Mouse (Mus musculus) myocyte (in vitro differentiated cells): ENCODE data around the gene Bcas3. TPM values are rescaled to one million over a fixed set of nuclear protein-coding genes. Genes with fewer than 3 reads are reported as not detected.

Experiments
- H3K27me3 ChIP-seq: one replicate; pipeline ENCODE4 v1.6.1; 2011; ENCODE audit not compliant: control insufficient read depth, insufficient read depth, insufficient read length
- H3K36me3 ChIP-seq: one replicate; pipeline ENCODE4 v1.6.1; 2011; ENCODE audit not compliant: control insufficient read depth, insufficient read depth
- H3K4me2 ChIP-seq: one replicate; pipeline ENCODE4 v1.6.1; 2011; ENCODE audit warnings: low read depth, control low read depth
- H3K4me3 ChIP-seq: one replicate; pipeline ENCODE4 v1.5.1; 2011; ENCODE audit warnings: mild to moderate bottlenecking, control low read depth, moderate library complexity
- H3K79me2 ChIP-seq: one replicate; pipeline ENCODE4 v1.6.1; 2011; ENCODE audit not compliant: control insufficient read depth, insufficient read depth
- H3ac ChIP-seq: one replicate; pipeline ENCODE4 v1.6.1; 2011; ENCODE audit not compliant: control insufficient read depth, insufficient read length
- CEBPB ChIP-seq: IDR thresholded peaks from 2 replicates; pipeline ENCODE4 v1.6.1; 2011; ENCODE audit warnings: mild to moderate bottlenecking, moderate library complexity; ENCODE audit not compliant: poor library complexity, insufficient read depth, severe bottlenecking
- E2F4 ChIP-seq: IDR thresholded peaks from one replicate; pipeline ENCODE4 v1.6.1; 2011; ENCODE audit warnings: mild to moderate bottlenecking, control low read depth, moderate library complexity; ENCODE audit not compliant: insufficient read depth
- MAX ChIP-seq: IDR thresholded peaks from one replicate; pipeline ENCODE4 v1.6.1; 2011; ENCODE audit warnings: low read depth, mild to moderate bottlenecking, control low read depth
- MYOD1 ChIP-seq, 3 experiments: IDR thresholded peaks; one replicate each; pipeline ENCODE4 v1.6.1; 2011; ENCODE audit warnings: control low read depth in 2 of 3, low read depth in 2 of 3, mild to moderate bottlenecking in 2 of 3, moderate library complexity in 1 of 3; ENCODE audit not compliant: insufficient read length in 2 of 3, control insufficient read depth in 1 of 3
- MYOG ChIP-seq, 3 experiments: IDR thresholded peaks; one replicate each; pipeline ENCODE4 v1.6.1; 2011; ENCODE audit warnings: control low read depth in 2 of 3, low read depth in 2 of 3, mild to moderate bottlenecking in 2 of 3; ENCODE audit not compliant: insufficient read length in 2 of 3, control insufficient read depth in 1 of 3, insufficient read depth in 1 of 3
- POLR2A ChIP-seq: IDR thresholded peaks from one replicate; pipeline ENCODE4 v1.6.1; 2011; ENCODE audit warnings: low read depth, mild to moderate bottlenecking, control low read depth, moderate library complexity; ENCODE audit not compliant: insufficient read length
- POLR2AphosphoS2 ChIP-seq: IDR thresholded peaks from one replicate; pipeline ENCODE4 v1.6.1; 2011; ENCODE audit warnings: low read depth, control low read depth; ENCODE audit not compliant: insufficient read length
- REST ChIP-seq: IDR thresholded peaks from one replicate; pipeline ENCODE4 v1.6.1; 2011; ENCODE audit warnings: mild to moderate bottlenecking, control low read depth, moderate library complexity; ENCODE audit not compliant: insufficient read depth, insufficient read length
- SRF ChIP-seq: IDR thresholded peaks from one replicate; pipeline ENCODE4 v1.6.1; 2011; ENCODE audit warnings: low read depth; ENCODE audit not compliant: control insufficient read depth, insufficient read length
- TCF12 ChIP-seq: IDR thresholded peaks from one replicate; pipeline ENCODE4 v1.6.1; 2011; ENCODE audit warnings: mild to moderate bottlenecking, control low read depth; ENCODE audit not compliant: poor library complexity, insufficient read depth, severe bottlenecking
- TCF3 ChIP-seq: IDR thresholded peaks from one replicate; pipeline ENCODE4 v1.6.1; 2011; ENCODE audit warnings: low read depth, control low read depth; ENCODE audit not compliant: insufficient read length
- USF1 ChIP-seq: IDR thresholded peaks from one replicate; pipeline ENCODE4 v1.6.1; 2011; ENCODE audit warnings: low read depth, mild to moderate bottlenecking, control low read depth, moderate library complexity
- polyA plus RNA-seq: library from polyadenylated mRNA; unstranded; fragments of >200 nt; fragmentation: generic; extraction: Trizol; gene quantifications from one replicate; pipeline ENCODE4 v1.2.1, GENCODE M21; 2012; ENCODE audit warnings: missing spikeins

Gene Bcas3
- polyA plus RNA-seq, 1 experiment = 30.1 TPM

- H3K4me2 ChIP-seq = no peak overlapping the region
- no peak overlapping the region for H3K4me3 ChIP-seq
- no peaks in the 10 kb centered on the region for H3K79me2 ChIP-seq
- H3ac ChIP-seq = no peak overlapping the region
- H3K36me3 ChIP-seq = no peaks in the 10 kb centered on the region
- H3K27me3 ChIP-seq = no peaks in the 10 kb centered on the region
- TF ChIP-seq POLR2A (no peak), SRF (no peak), E2F4 (no peak), TCF3 (no peak), MYOD1 (IDR thresholded peaks at IDR 0.05; ENCODE audit: control insufficient read depth in 1 of 3, insufficient read length in 2 of 3, low read depth in 2 of 3) (no peak), MYOG (IDR thresholded peaks at IDR 0.05; ENCODE audit: control insufficient read depth in 1 of 3, insufficient read depth in 1 of 3, insufficient read length in 2 of 3, low read depth in 2 of 3) (no peak), USF1 (no peak), MAX (no peak), TCF12 (no peak), CEBPB (no peak), REST (no peak), POLR2AphosphoS2 (no peak)
These were observed 366.1 kb downstream of the Bcas3 start for GRCm38 (mm10) chr11:85719091-85719490.

GRCm38 (mm10) chr11:85719766-85720165 is 366.8 kb downstream of the Bcas3 start:
- TF ChIP-seq MYOG (IDR thresholded peaks at IDR 0.05; ENCODE audit: control insufficient read depth in 1 of 3, insufficient read depth in 1 of 3, insufficient read length in 2 of 3, low read depth in 2 of 3) = no peak
- TF ChIP-seq TCF3 = no peak
- no peak for TF ChIP-seq REST
- Histone ChIP-seq H3K79me2 (no peaks in the 10 kb centered on the region), H3K27me3 (no peaks in the 10 kb centered on the region), H3ac (no peak overlapping the region), H3K36me3 (no peaks in the 10 kb centered on the region), H3K4me2 (no peak overlapping the region), H3K4me3 (no peak overlapping the region)

GRCm38 (mm10) chr11:85720269-85720773 is 367.4 kb downstream of the Bcas3 start:
- H3K4me2 ChIP-seq = no peak overlapping the region
- no peak for TF ChIP-seq SRF
- TF ChIP-seq TCF3 = no peak
- TF ChIP-seq POLR2AphosphoS2 = no peak
- TF ChIP-seq CEBPB = no peak
- TF ChIP-seq E2F4 = no peak
- no peak for TF ChIP-seq USF1
- no peak for TF ChIP-seq MYOG (IDR thresholded peaks at IDR 0.05; ENCODE audit: control insufficient read depth in 1 of 3, insufficient read depth in 1 of 3, insufficient read length in 2 of 3, low read depth in 2 of 3)
- no peak for TF ChIP-seq POLR2A
- no peak for TF ChIP-seq REST
- no peak for TF ChIP-seq MYOD1 (IDR thresholded peaks at IDR 0.05; ENCODE audit: control insufficient read depth in 1 of 3, insufficient read length in 2 of 3, low read depth in 2 of 3)
- no peak for TF ChIP-seq MAX
- TF ChIP-seq TCF12 = no peak

GRCm38 (mm10) chr11:85721986-85722385 is 369.0 kb downstream of the Bcas3 start:
- Histone ChIP-seq H3K27me3 (no peaks in the 10 kb centered on the region), H3K79me2 (no peaks in the 10 kb centered on the region), H3ac (no peak overlapping the region), H3K36me3 (no peaks in the 10 kb centered on the region), H3K4me2 (no peak overlapping the region), H3K4me3 (no peak overlapping the region)
- TF ChIP-seq E2F4 = no peak
- no peak for TF ChIP-seq TCF12
- no peak for TF ChIP-seq SRF
- no peak for TF ChIP-seq MAX
- no peak for TF ChIP-seq REST
- TF ChIP-seq USF1 = no peak
- TF ChIP-seq CEBPB = no peak

More at GRCm38 (mm10) chr11:85720269-85720773, 367.4 kb downstream of the Bcas3 start:
- Histone ChIP-seq H3K27me3 (no peaks in the 10 kb centered on the region), H3K4me3 (no peak overlapping the region), H3K79me2 (no peaks in the 10 kb centered on the region), H3ac (no peak overlapping the region), H3K36me3 (no peaks in the 10 kb centered on the region)

GRCm38 (mm10) chr11:85724159-85724558 is 371.2 kb downstream of the Bcas3 start:
- Histone ChIP-seq H3K79me2 (no peaks in the 10 kb centered on the region), H3ac (no peak overlapping the region), H3K4me3 (no peak overlapping the region), H3K27me3 (no peaks in the 10 kb centered on the region), H3K4me2 (no peak overlapping the region), H3K36me3 (no peaks in the 10 kb centered on the region)
- TF ChIP-seq MYOD1 (IDR thresholded peaks at IDR 0.05; ENCODE audit: control insufficient read depth in 1 of 3, insufficient read length in 2 of 3, low read depth in 2 of 3) (peak in 2 of 3 experiments; percentile 50 to 57), POLR2A (no peak), E2F4 (no peak), MYOG (IDR thresholded peaks at IDR 0.05; ENCODE audit: control insufficient read depth in 1 of 3, insufficient read depth in 1 of 3, insufficient read length in 2 of 3, low read depth in 2 of 3) (peak in 1 of 3 experiments; percentile 69), MAX (no peak)
